Mouse (Mus musculus) ovary, postnatal 14 days (tissue): Measurements from ENCODE around the gene Srr.

Experiments
- DNase-seq: peaks from one replicate; pipeline ENCODE4 v3.0.0; 2022; ENCODE audit warnings: low spot score

Srr gene

GRCm38 (mm10) chr11:74925577-74926387, at the start of gene Srr, which contains the start of gene Smg6:
Srr (minus strand) TSS chr11:74925948.
Smg6 (plus strand) TSS chr11:74925823.
- peak; percentile 84 for DNase-seq

GRCm38 (mm10) chr11:74974615-74975014, 48.9 kb upstream of the Srr start:
- no peak for DNase-seq

- DNase-seq = no peak
Observed at GRCm38 (mm10) chr11:74973290-74974157, 47.8 kb upstream of the Srr start.

GRCm38 (mm10) chr11:74965516-74965915, 39.8 kb upstream of the Srr start:
- no peak for DNase-seq

- no peak for DNase-seq
Observed at GRCm38 (mm10) chr11:74962846-74963407, 37.2 kb upstream of the Srr start.

- DNase-seq = no peak
Observed at GRCm38 (mm10) chr11:74961953-74962352, 36.2 kb upstream of the Srr start.

- no peak for DNase-seq
Observed at GRCm38 (mm10) chr11:74960031-74960551, 34.3 kb upstream of the Srr start.

GRCm38 (mm10) chr11:74959501-74959900, 33.8 kb upstream of the Srr start:
- DNase-seq = no peak

GRCm38 (mm10) chr11:74957600-74957999, 31.9 kb upstream of the Srr start:
- DNase-seq = no peak

GRCm38 (mm10) chr11:74956006-74956405, 30.3 kb upstream of the Srr start:
- no peak for DNase-seq

GRCm38 (mm10) chr11:74954901-74955300, 29.2 kb upstream of the Srr start:
- no peak for DNase-seq

GRCm38 (mm10) chr11:74946348-74946747, 20.6 kb upstream of the Srr start:
- DNase-seq = peak; percentile 14

- DNase-seq = no peak
Observed at GRCm38 (mm10) chr11:74930391-74930790, 4.6 kb upstream of the Srr start.

- no peak for DNase-seq
Observed at GRCm38 (mm10) chr11:74929111-74929510, 3.4 kb upstream of the Srr start.

- no peak for DNase-seq
Observed at GRCm38 (mm10) chr11:74927236-74927725, 1.5 kb upstream of the Srr start.

GRCm38 (mm10) chr11:74926388-74927005, 749 bp upstream of the Srr start:
- peak; percentile 42 for DNase-seq

- peak; percentile 12 for DNase-seq
Observed at GRCm38 (mm10) chr11:74924149-74924548, 1.6 kb downstream of the Srr start.

- DNase-seq = no peak
Observed at GRCm38 (mm10) chr11:74919249-74919648, 6.5 kb downstream of the Srr start.

- no peak for DNase-seq
Observed at GRCm38 (mm10) chr11:74912492-74912891, 13.3 kb downstream of the Srr start.

GRCm38 (mm10) chr11:74909978-74910377, 15.8 kb downstream of the Srr start:
- no peak for DNase-seq

GRCm38 (mm10) chr11:74908618-74909399, 16.9 kb downstream of the Srr start:
- no peak for DNase-seq
